Mouse (Mus musculus): Measurements from ENCODE around the gene Gprasp2. TPM values are rescaled to one million over a fixed set of nuclear protein-coding genes. Genes with fewer than 3 reads are reported as not detected.
"Not testable (repeated sequence)": the region's sequence is repeated elsewhere in the genome, so short reads cannot be mapped to it uniquely, and the experiment has no call there.

Gene Gprasp2
- 11.8 and 16.3 TPM in 2 replicates for total RNA-seq (2012; rRNA removed)

DNA sequence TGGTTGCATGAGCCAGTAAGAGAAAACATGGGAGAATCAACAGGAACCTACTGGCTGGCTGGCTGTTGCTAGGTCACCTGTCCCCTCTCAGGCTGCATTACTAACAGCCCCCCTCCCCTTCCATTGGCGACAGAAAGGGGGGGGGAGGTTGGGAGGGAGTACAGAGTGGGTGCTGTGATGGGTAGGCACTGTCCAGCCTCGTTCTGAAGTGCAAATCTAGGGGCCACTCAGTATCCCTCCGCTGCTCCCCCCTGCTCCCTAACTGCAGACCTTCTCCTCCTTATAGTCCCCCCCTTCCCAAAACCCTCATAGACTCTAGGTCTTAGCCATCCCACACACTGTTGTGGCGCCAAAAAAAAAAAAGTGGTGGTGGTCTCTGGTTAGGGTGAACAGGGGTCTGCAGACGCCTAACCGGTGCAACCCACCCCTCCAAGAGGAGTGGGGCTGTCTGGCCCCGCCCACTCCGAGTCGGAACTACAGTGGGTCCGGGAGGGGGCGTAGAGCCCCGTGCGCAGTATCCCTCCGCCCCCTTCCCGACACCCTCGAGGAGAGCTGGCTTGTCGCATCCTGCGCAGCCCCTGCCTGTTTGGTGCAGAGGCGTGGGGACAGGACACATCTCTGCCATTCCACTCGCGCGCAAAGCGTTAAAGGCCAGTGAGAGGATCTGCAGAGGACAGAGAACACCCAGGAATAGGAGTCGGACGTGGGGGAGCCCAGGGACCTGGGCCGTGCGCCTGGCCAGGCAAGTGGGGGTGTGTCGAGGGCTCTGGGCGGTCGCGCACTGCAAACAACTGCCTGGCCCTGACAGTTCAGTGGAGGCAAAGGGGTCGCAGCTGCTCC lies at the start of gene Gprasp2:
TSS of gene Gprasp2 (plus strand) at position 514 of the 840 bp plus-strand sequence.
- Histone ChIP-seq H3K9ac (ENCODE audit: insufficient read depth, low read depth, low read length, poor library complexity, severe bottlenecking) (peak within 1 kb of the TSS; percentile 40), H3K4me3 (ENCODE audit: insufficient read depth in 1 of 2, low read depth in 1 of 2, low read length in 2 of 2, poor library complexity in 1 of 2, severe bottlenecking in 1 of 2) (peak within 1 kb of the TSS; percentile 60 to 71)
- H3K9me3 ChIP-seq (ENCODE audit: control insufficient read depth, insufficient read depth, low read depth, low read length); H3K27ac ChIP-seq (ENCODE audit: insufficient read depth, low read depth, low read length, poor library complexity, severe bottlenecking); in situ Hi-C loops (cut with MboI; ENCODE audit: low sequenced_read_pairs in 2 of 2, unreplicated experiment in 2 of 2); H3K4me1 ChIP-seq (ENCODE audit: control insufficient read depth in 2 of 2, insufficient read depth in 2 of 2, low read length in 2 of 2, poor library complexity in 1 of 2); H3K36me3 ChIP-seq (ENCODE audit: control insufficient read depth, insufficient read depth, low read length, poor library complexity, severe bottlenecking): not testable (repeated sequence)
- peak; percentile 12 for DNase-seq (ENCODE audit: low read depth, low spot score)

DNA sequence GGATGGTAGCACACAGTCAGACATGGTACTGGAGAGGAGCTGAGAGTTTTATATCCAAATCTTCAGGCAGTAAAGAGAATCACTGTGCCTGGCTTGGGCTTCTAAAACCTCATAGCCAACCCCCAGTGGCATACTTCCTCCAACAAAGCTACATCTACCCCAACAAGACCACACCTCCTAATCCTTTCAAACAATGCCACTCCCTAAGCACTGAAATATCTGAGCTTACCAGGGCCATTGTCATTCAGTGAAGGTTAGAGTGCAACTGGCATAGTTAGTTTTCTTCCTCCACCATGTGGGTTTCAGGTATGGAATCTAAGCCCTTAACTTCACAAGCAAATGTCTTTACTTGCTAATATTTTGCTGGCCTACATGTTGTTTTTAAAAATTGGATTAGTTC lies 47.3 kb upstream of the Gprasp2 start:
- no peak for DNase-seq (ENCODE audit: low read depth, low spot score)
- in situ Hi-C loops (cut with MboI; ENCODE audit: low sequenced_read_pairs in 2 of 2, unreplicated experiment in 2 of 2), result no loop called here
- peaks cover 2% of the 10 kb centered on the region in 2 experiments; a peak in 3 of 4 replicates for H3K4me1 ChIP-seq (ENCODE audit: control insufficient read depth in 2 of 2, insufficient read depth in 2 of 2, low read length in 2 of 2, poor library complexity in 1 of 2)
- H3K9ac ChIP-seq (ENCODE audit: insufficient read depth, low read depth, low read length, poor library complexity, severe bottlenecking), result no peak overlapping the region
- H3K4me3 ChIP-seq (ENCODE audit: insufficient read depth in 1 of 2, low read depth in 1 of 2, low read length in 2 of 2, poor library complexity in 1 of 2, severe bottlenecking in 1 of 2), result no peak overlapping the region
- H3K36me3 ChIP-seq (ENCODE audit: control insufficient read depth, insufficient read depth, low read length, poor library complexity, severe bottlenecking), result no peaks in the 10 kb centered on the region
- no peaks in the 10 kb centered on the region for H3K9me3 ChIP-seq (ENCODE audit: control insufficient read depth, insufficient read depth, low read depth, low read length)
- no peak overlapping the region for H3K27ac ChIP-seq (ENCODE audit: insufficient read depth, low read depth, low read length, poor library complexity, severe bottlenecking)
- TF ChIP-seq MAFK (IDR thresholded peaks at IDR 0.05; ENCODE audit: insufficient read depth, low read depth, low read length) (no peak), ZC3H11A (IDR thresholded peaks at IDR 0.05; ENCODE audit: borderline replicate concordance, low read depth, low read length) (no peak), CHD2 (IDR thresholded peaks at IDR 0.05; ENCODE audit: low read depth, low read length) (no peak)

GRCm38 (mm10) chrX:135792326-135792725 lies 46.5 kb upstream of the Gprasp2 start:
- Histone ChIP-seq H3K9ac (ENCODE audit: insufficient read depth, low read depth, low read length, poor library complexity, severe bottlenecking) (no peak overlapping the region), H3K36me3 (ENCODE audit: control insufficient read depth, insufficient read depth, low read length, poor library complexity, severe bottlenecking) (no peaks in the 10 kb centered on the region), H3K27ac (ENCODE audit: insufficient read depth, low read depth, low read length, poor library complexity, severe bottlenecking) (no peak overlapping the region), H3K4me1 (ENCODE audit: control insufficient read depth in 2 of 2, insufficient read depth in 2 of 2, low read length in 2 of 2, poor library complexity in 1 of 2) (peaks cover 2% of the 10 kb centered on the region in 2 experiments; a peak in 3 of 4 replicates), H3K9me3 (ENCODE audit: control insufficient read depth, insufficient read depth, low read depth, low read length) (no peaks in the 10 kb centered on the region), H3K4me3 (ENCODE audit: insufficient read depth in 1 of 2, low read depth in 1 of 2, low read length in 2 of 2, poor library complexity in 1 of 2, severe bottlenecking in 1 of 2) (no peak overlapping the region)
- TF ChIP-seq ZC3H11A (IDR thresholded peaks at IDR 0.05; ENCODE audit: borderline replicate concordance, low read depth, low read length) (no peak), CHD2 (IDR thresholded peaks at IDR 0.05; ENCODE audit: low read depth, low read length) (no peak), ZNF384 (IDR thresholded peaks at IDR 0.05; ENCODE audit: low read depth, low read length) (no peak), MAFK (IDR thresholded peaks at IDR 0.05; ENCODE audit: insufficient read depth, low read depth, low read length) (no peak), HCFC1 (IDR thresholded peaks at IDR 0.05; ENCODE audit: borderline replicate concordance, insufficient read depth, low read length) (no peak)
- DNase-seq (ENCODE audit: low read depth, low spot score), result no peak
- in situ Hi-C loops (cut with MboI; ENCODE audit: low sequenced_read_pairs in 2 of 2, unreplicated experiment in 2 of 2), result no loop called here

DNA sequence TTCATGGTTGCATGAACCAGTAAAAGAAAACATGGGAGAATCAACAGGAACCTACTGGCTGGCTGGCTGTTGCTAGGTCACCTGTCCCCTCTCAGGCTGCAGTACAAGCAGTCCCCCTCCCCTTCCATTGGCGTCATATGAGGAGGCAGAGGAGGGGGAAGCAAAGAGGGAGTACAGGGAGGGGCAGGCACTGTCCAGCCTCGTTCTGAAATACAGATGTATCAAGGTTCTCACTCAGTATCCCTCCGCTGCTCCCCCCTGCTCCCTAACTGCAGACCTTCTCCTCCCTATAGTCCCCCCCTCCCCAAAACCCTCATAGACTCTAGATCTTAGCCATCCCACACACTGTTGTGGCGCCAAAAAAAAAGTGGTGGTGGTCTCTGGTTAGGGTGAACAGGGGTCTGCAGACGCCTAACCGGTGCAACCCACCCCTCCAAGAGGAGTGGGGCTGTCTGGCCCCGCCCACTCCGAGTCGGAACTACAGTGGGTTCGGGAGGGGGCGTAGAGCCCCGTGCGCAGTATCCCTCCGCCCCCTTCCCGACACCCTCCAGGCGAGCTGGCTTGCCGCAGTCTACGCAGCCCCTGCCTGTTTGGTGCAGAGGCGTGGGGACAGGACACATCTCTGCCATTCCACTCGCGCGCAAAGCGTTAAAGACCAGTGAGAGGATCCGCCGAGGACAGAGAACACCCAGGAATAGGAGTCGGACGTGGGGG lies 43.1 kb upstream of the Gprasp2 start:
- peak overlapping the region; percentile 78 to 81 for H3K4me3 ChIP-seq (ENCODE audit: insufficient read depth in 1 of 2, low read depth in 1 of 2, low read length in 2 of 2, poor library complexity in 1 of 2, severe bottlenecking in 1 of 2)
- H3K9ac ChIP-seq (ENCODE audit: insufficient read depth, low read depth, low read length, poor library complexity, severe bottlenecking), result peak overlapping the region; percentile 75
- in situ Hi-C loops (cut with MboI; ENCODE audit: low sequenced_read_pairs in 2 of 2, unreplicated experiment in 2 of 2); H3K36me3 ChIP-seq (ENCODE audit: control insufficient read depth, insufficient read depth, low read length, poor library complexity, severe bottlenecking); H3K9me3 ChIP-seq (ENCODE audit: control insufficient read depth, insufficient read depth, low read depth, low read length); H3K27ac ChIP-seq (ENCODE audit: insufficient read depth, low read depth, low read length, poor library complexity, severe bottlenecking); H3K4me1 ChIP-seq (ENCODE audit: control insufficient read depth in 2 of 2, insufficient read depth in 2 of 2, low read length in 2 of 2, poor library complexity in 1 of 2): not testable (repeated sequence)
- DNase-seq (ENCODE audit: low read depth, low spot score), result peak; percentile 29

GRCm38 (mm10) chrX:135796305-135797211 lies 42.3 kb upstream of the Gprasp2 start:
- H3K4me3 ChIP-seq (ENCODE audit: insufficient read depth in 1 of 2, low read depth in 1 of 2, low read length in 2 of 2, poor library complexity in 1 of 2, severe bottlenecking in 1 of 2), result peak overlapping the region; percentile 78 to 81
- not testable (repeated sequence) for H3K27ac ChIP-seq (ENCODE audit: insufficient read depth, low read depth, low read length, poor library complexity, severe bottlenecking)

DNA sequence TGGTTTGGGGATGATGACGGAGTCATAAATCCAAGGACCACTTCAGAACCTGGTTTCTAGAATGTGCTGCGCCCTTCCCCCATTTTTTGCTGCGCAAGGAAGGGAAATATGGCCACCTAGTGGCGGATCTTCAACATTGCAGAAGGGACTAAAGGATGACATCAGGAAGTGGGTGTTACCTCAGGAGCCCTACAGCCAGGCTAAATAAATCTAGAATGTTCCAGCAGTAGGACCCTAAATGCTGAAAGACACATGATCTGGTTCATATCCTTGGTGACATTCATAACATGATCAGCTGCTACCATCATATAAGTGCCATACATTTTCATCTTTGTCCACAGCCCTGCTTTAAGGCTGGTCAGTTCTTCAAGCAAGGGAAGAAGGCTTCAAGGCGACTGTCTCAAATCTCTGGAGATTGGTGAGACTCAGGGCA lies 41.6 kb upstream of the Gprasp2 start, which contains the start of gene Bhlhb9:
TSS of gene Bhlhb9 (plus strand) at position 383 of the 433 bp plus-strand sequence.
- not testable (repeated sequence) for DNase-seq (ENCODE audit: low read depth, low spot score); H3K27ac ChIP-seq (ENCODE audit: insufficient read depth, low read depth, low read length, poor library complexity, severe bottlenecking)

More at GRCm38 (mm10) chrX:135796305-135797211, 42.3 kb upstream of the Gprasp2 start:
- DNase-seq (ENCODE audit: low read depth, low spot score); H3K4me1 ChIP-seq (ENCODE audit: control insufficient read depth in 2 of 2, insufficient read depth in 2 of 2, low read length in 2 of 2, poor library complexity in 1 of 2); H3K36me3 ChIP-seq (ENCODE audit: control insufficient read depth, insufficient read depth, low read length, poor library complexity, severe bottlenecking); H3K9me3 ChIP-seq (ENCODE audit: control insufficient read depth, insufficient read depth, low read depth, low read length); in situ Hi-C loops (cut with MboI; ENCODE audit: low sequenced_read_pairs in 2 of 2, unreplicated experiment in 2 of 2): not testable (repeated sequence)
- H3K9ac ChIP-seq (ENCODE audit: insufficient read depth, low read depth, low read length, poor library complexity, severe bottlenecking), result peak overlapping the region; percentile 75

More for the DNA sequence above, 41.6 kb upstream of the Gprasp2 start, which contains the start of gene Bhlhb9:
- H3K4me1 ChIP-seq (ENCODE audit: control insufficient read depth in 2 of 2, insufficient read depth in 2 of 2, low read length in 2 of 2, poor library complexity in 1 of 2); in situ Hi-C loops (cut with MboI; ENCODE audit: low sequenced_read_pairs in 2 of 2, unreplicated experiment in 2 of 2); H3K36me3 ChIP-seq (ENCODE audit: control insufficient read depth, insufficient read depth, low read length, poor library complexity, severe bottlenecking); H3K9me3 ChIP-seq (ENCODE audit: control insufficient read depth, insufficient read depth, low read depth, low read length): not testable (repeated sequence)
- peak within 1 kb of the TSS; percentile 78 to 81 for H3K4me3 ChIP-seq (ENCODE audit: insufficient read depth in 1 of 2, low read depth in 1 of 2, low read length in 2 of 2, poor library complexity in 1 of 2, severe bottlenecking in 1 of 2)
- H3K9ac ChIP-seq (ENCODE audit: insufficient read depth, low read depth, low read length, poor library complexity, severe bottlenecking), result peak within 1 kb of the TSS; percentile 75

Measured in ES-E14 (cell line).